Mouse (Mus musculus): Measurements from ENCODE around the gene Rpl19.

- TF ChIP-seq POLR2A (IDR thresholded peaks at IDR 0.05; ENCODE audit: borderline replicate concordance, low read depth, low read length) (peak; percentile 57; the same call in 1 of the 2 replicates), CTCF (IDR thresholded peaks at IDR 0.05; ENCODE audit: low read depth, low read length) (no peak)
These were observed 301 bp upstream of the Rpl19 start for GRCm38 (mm10) chr11:98026248-98026569.
